Mouse (Mus musculus): ENCODE data around the gene Syngr1.

GRCm38 (mm10) chr15:80100196-80100595 is 9.1 kb downstream of the Syngr1 start:
- TF ChIP-seq EP300 (IDR thresholded peaks at IDR 0.05; ENCODE audit: low read depth): no peak
- no peak for TF ChIP-seq CTCF (IDR thresholded peaks at IDR 0.05; ENCODE audit: low read depth)

Data from liver, postnatal 0 days (tissue).